Mouse (Mus musculus) cortical plate, adult 2 months (tissue): ENCODE data around the gene Tubd1.

Experiments used
- CTCF ChIP-seq: fragments of 200-500 bp; IDR thresholded peaks from 2 replicates; pipeline ENCODE4 v1.5.1; 2011; ENCODE audit warnings: mild to moderate bottlenecking, control low read depth, low read length; ENCODE audit not compliant: insufficient read depth; ENCODE audit errors: extremely low read depth
- POLR2A ChIP-seq: fragments of 200-500 bp; IDR thresholded peaks from 2 replicates; pipeline ENCODE4 v1.6.1; 2011; ENCODE audit warnings: mild to moderate bottlenecking, low read length, control low read depth; ENCODE audit not compliant: insufficient read depth; ENCODE audit errors: extremely low read depth

- TF ChIP-seq CTCF (no peak), POLR2A (no peak)
Measured at GRCm38 (mm10) chr11:86611991-86612390, 67.2 kb downstream of the Tubd1 start.
